Mouse (Mus musculus) lung, adult 2 months (tissue): Measurements from ENCODE around the gene Ankrd55. TPM values are rescaled to one million over a fixed set of nuclear protein-coding genes. Genes with fewer than 3 reads are reported as not detected.

Experiments used
- DNase-seq: peaks from one replicate; pipeline ENCODE4 v3.0.0; 2022
- H3K4me1 ChIP-seq: fragments of 200-500 bp; 2 replicates; pipeline ENCODE4 v1.6.1; 2011; ENCODE audit warnings: low read length; ENCODE audit not compliant: control insufficient read depth, insufficient read depth
- H3K4me3 ChIP-seq: fragments of 200-500 bp; replicated peaks from 2 replicates; pipeline ENCODE3; 2011; ENCODE audit warnings: low read depth, mild to moderate bottlenecking, control low read depth, low read length; ENCODE audit errors: extremely low read depth
- CTCF ChIP-seq: fragments of 200-500 bp; IDR thresholded peaks from 2 replicates; pipeline ENCODE4 v1.5.1; 2011; ENCODE audit warnings: mild to moderate bottlenecking, low read length, control low read depth; ENCODE audit not compliant: insufficient read depth
- POLR2A ChIP-seq: fragments of 200-500 bp; IDR thresholded peaks from 2 replicates; pipeline ENCODE4 v1.6.1; 2011; ENCODE audit warnings: low read depth, mild to moderate bottlenecking, control low read depth, low read length, borderline replicate concordance; ENCODE audit errors: extremely low read depth
- WGBS: fragments of 180-500 bp; shearing (Covaris S2); methylation state at CpG from one replicate; pipeline ENCODE4 v1.1.7; 2018; 5-methylcytosine and 5-hydroxymethylcytosine counted together
- polyA plus RNA-seq: library from polyadenylated mRNA; depleted of rRNA; stranded (reverse); fragments of >200 nt; gene quantifications from 2 replicates; pipeline ENCODE4 v1.2.3, GENCODE M21; 2012

The Ankrd55 gene
- polyA plus RNA-seq, 1 experiment: 0.15 TPM

- no peak for DNase-seq
- H3K4me3 ChIP-seq: no peak overlapping the region
- H3K4me1 ChIP-seq: peaks cover 6% of the 10 kb centered on the region
- TF ChIP-seq POLR2A (no peak), CTCF (no peak)
- 93% methylated on average over 1 of the region's 1 CpGs for WGBS
These were observed 60.0 kb downstream of the Ankrd55 start for GRCm38 (mm10) chr13:112348250-112348649.

GRCm38 (mm10) chr13:112348896-112349484 lies 60.7 kb downstream of the Ankrd55 start:
- Histone ChIP-seq H3K4me1 (peaks cover 8% of the 10 kb centered on the region), H3K4me3 (no peak overlapping the region)
- no peak for DNase-seq
- 86% methylated on average over 14 of the region's 14 CpGs for WGBS
- no peak for TF ChIP-seq POLR2A
- no peak for TF ChIP-seq CTCF

DNA sequence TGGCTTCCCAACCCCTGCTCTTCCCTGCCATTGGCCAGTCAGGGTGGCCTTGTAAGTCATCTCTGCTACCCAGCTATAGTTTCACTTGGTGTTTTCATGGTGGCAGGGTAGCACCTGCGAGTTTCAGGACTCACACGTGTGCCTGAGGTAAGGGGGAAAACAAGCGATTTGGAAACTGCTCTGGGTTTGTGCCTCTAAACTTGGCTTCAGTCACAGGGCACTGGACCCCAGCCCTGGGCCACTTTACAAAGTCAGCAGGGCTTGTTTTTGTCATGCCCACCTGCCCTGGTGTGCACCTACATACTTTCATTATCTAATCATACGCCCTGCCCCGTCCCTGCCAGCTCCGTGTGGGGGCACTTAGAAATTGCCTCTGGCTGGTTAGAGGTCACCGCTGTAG lies 61.2 kb downstream of the Ankrd55 start:
- Histone ChIP-seq H3K4me3 (no peak overlapping the region), H3K4me1 (peaks cover 7% of the 10 kb centered on the region)
- 91% methylated on average over 7 of the region's 7 CpGs for WGBS
- no peak for DNase-seq
- TF ChIP-seq POLR2A (no peak), CTCF (no peak)

DNA sequence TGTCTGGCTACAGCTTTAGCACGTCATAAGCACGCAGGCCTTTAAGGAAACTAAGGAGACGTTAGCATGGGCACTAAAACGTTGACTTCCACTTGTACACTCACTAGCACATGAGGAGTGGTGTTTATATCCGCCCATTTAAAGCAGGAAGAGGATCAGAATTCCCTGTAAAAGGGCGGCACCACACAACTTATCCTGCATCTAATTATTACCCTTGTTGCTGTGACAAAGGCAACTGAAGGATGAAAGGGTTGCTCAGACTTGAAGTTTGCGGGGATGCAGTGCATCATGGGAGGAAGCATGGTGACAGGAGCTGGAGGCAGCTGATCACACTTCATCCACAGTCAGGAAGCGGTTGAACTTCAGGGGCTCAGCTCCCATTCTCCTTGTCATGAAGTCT lies 63.7 kb downstream of the Ankrd55 start:
- TF ChIP-seq POLR2A (no peak), CTCF (no peak)
- no peak for DNase-seq
- Histone ChIP-seq H3K4me3 (no peak overlapping the region), H3K4me1 (peaks cover 8% of the 10 kb centered on the region)
- 43% methylated on average over 8 of the region's 8 CpGs for WGBS

DNA sequence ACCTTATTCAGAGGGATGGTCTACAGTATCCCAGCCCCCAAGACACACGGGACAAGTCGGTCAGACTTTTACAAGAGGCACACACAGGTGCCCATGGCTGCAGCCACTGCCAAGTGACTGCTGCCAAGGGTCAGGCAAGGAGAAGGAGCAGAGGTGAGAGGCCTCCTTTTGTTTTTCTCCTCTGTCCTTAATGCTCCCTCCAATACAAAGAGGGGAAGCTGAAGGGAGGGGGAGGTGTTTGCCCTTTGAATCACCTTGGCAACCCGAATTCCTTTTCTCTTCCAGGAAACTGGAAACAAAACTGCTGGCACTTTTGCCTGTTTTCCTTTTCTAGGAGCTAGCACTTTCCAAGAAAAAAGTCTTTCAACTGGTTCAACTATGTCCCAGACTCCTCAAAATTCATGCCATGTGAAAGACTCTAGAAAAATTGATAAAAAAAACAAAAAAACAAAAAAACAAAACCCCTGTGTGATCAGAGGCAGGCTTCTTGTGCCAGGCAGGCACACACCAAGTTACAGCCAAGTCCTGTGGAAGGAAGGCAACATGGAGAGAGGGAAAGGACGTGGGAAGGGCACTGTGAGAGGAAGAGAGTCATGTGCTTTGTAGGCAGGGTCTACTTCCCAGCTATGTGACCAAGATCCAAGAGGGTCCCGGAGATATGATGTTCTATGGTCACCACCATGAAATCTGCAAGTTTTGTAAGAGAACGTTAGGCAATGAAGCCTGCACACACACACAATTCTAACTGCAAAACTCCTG lies 66.0 kb downstream of the Ankrd55 start:
- no peak for DNase-seq
- Histone ChIP-seq H3K4me3 (no peak overlapping the region), H3K4me1 (peaks cover 8% of the 10 kb centered on the region)
- TF ChIP-seq POLR2A (no peak), CTCF (no peak)
- WGBS: 34% methylated on average over 6 of the region's 6 CpGs

- WGBS: 83% methylated on average over 10 of the region's 10 CpGs
- DNase-seq: no peak
- TF ChIP-seq CTCF (no peak), POLR2A (no peak)
These were observed 66.7 kb downstream of the Ankrd55 start for GRCm38 (mm10) chr13:112354958-112355357.

GRCm38 (mm10) chr13:112355794-112356486 lies 67.7 kb downstream of the Ankrd55 start:
- no peak overlapping the region for H3K4me3 ChIP-seq
- no peak for DNase-seq
- 87% methylated on average over 20 of the region's 20 CpGs for WGBS
- no peak for TF ChIP-seq POLR2A
- no peak for TF ChIP-seq CTCF
- peaks cover 8% of the 10 kb centered on the region for H3K4me1 ChIP-seq

More at GRCm38 (mm10) chr13:112354958-112355357, 66.7 kb downstream of the Ankrd55 start:
- Histone ChIP-seq H3K4me1 (peaks cover 8% of the 10 kb centered on the region), H3K4me3 (no peak overlapping the region)

GRCm38 (mm10) chr13:112361575-112361974 lies 73.3 kb downstream of the Ankrd55 start:
- TF ChIP-seq CTCF: no peak
- peaks cover 2% of the 10 kb centered on the region for H3K4me1 ChIP-seq
- 73% methylated on average over 4 of the region's 4 CpGs for WGBS
- no peak overlapping the region for H3K4me3 ChIP-seq
- no peak for DNase-seq

- DNase-seq: no peak
- 82% methylated on average over 10 of the region's 10 CpGs for WGBS
- Histone ChIP-seq H3K4me1 (peaks cover 2% of the 10 kb centered on the region), H3K4me3 (no peak overlapping the region)
- TF ChIP-seq POLR2A (no peak), CTCF (no peak)
These were observed 75.0 kb downstream of the Ankrd55 start for GRCm38 (mm10) chr13:112363218-112363617.

- DNase-seq: no peak
- Histone ChIP-seq H3K4me3 (no peak overlapping the region), H3K4me1 (peaks cover 2% of the 10 kb centered on the region)
- 82% methylated on average over 3 of the region's 3 CpGs for WGBS
- no peak for TF ChIP-seq CTCF
- no peak for TF ChIP-seq POLR2A
These were observed 75.5 kb downstream of the Ankrd55 start for GRCm38 (mm10) chr13:112363746-112364145.
